Mouse (Mus musculus): ENCODE results near the gene Hnrnpd. TPM values are rescaled to one million over a fixed set of nuclear protein-coding genes. Genes with fewer than 3 reads are reported as not detected.

Hnrnpd gene
- 298 to 319 TPM (median 310 TPM) in 4 replicates for total RNA-seq (2023; ENCODE audit: inconsistent age)

GRCm38 (mm10) chr5:99978699-99979442 lies at the start of gene Hnrnpd, which contains the start of gene 4930524J08Rik:
Gene Hnrnpd (minus strand): TSS chr5:99978938.
Gene 4930524J08Rik (plus strand): TSS chr5:99979061.

GRCm38 (mm10) chr5:99906181-99906956 lies 72.4 kb downstream of the Hnrnpd start, which contains the start of gene Vamp9:
Gene Vamp9 (plus strand): TSS chr5:99906254.

Other genes starting within 250 kb of the Hnrnpd start
- 241 to 272 TPM (median 244 TPM) in 4 replicates for gene Rasgef1b, start 249.9 kb downstream of the Hnrnpd start, total RNA-seq (2023; ENCODE audit: inconsistent age)
- not detected in 4 replicates for gene Vamp9, start 72.7 kb downstream of the Hnrnpd start, total RNA-seq (2023; ENCODE audit: inconsistent age)
- gene 4930524J08Rik, start 123 bp upstream of the Hnrnpd start, total RNA-seq (2023; ENCODE audit: inconsistent age), result 1.9 to 3.1 TPM (median 2.6 TPM) in 3 of 4 replicates, not detected in the other
- gene Hnrnpdl, start 60.7 kb upstream of the Hnrnpd start, total RNA-seq (2023; ENCODE audit: inconsistent age), result 358 to 381 TPM (median 371 TPM) in 4 replicates
- 18.6 to 22.8 TPM (median 21.2 TPM) in 4 replicates for gene Enoph1, start 61.0 kb upstream of the Hnrnpd start, total RNA-seq (2023; ENCODE audit: inconsistent age)
- gene Tmem150c, start 180.9 kb upstream of the Hnrnpd start, total RNA-seq (2023; ENCODE audit: inconsistent age), result not detected in 4 replicates